Mouse (Mus musculus) lung, embryonic 15.5 days (tissue): ENCODE measurements around the gene Olfr372. TPM values are rescaled to one million over a fixed set of nuclear protein-coding genes. Genes with fewer than 3 reads are reported as not detected.

ENCODE experiments used
- ATAC-seq: fragments of 200-750 bp; cut with Nextera tagmentation; 2 replicates; pipeline ENCODE4 v1.8.0; 2017; ENCODE audit warnings: moderate number of reproducible peaks, borderline replicate concordance; ENCODE audit not compliant: low FRiP score, low TSS enrichment; ENCODE audit errors: extremely low read depth
- H3K27ac ChIP-seq: fragments of 300-500 bp; sonication (generic); 2 replicates; pipeline ENCODE4 v1.5.1; 2015; ENCODE audit warnings: moderate library complexity, mild to moderate bottlenecking, inconsistent platforms
- H3K27me3 ChIP-seq: fragments of 300-500 bp; sonication (generic); 2 replicates; pipeline ENCODE4 v1.6.1; 2015; ENCODE audit warnings: inconsistent platforms
- H3K36me3 ChIP-seq: fragments of 300-500 bp; sonication (generic); 2 replicates; pipeline ENCODE4 v1.6.1; 2015; ENCODE audit warnings: inconsistent platforms
- H3K4me1 ChIP-seq: fragments of 300-500 bp; sonication (generic); 2 replicates; pipeline ENCODE4 v1.6.1; 2015; ENCODE audit warnings: inconsistent platforms
- H3K4me2 ChIP-seq: fragments of 300-500 bp; sonication (generic); 2 replicates; pipeline ENCODE4 v1.6.1; 2015; ENCODE audit warnings: inconsistent platforms, mild to moderate bottlenecking, moderate library complexity
- H3K4me3 ChIP-seq: fragments of 300-500 bp; sonication (generic); 2 replicates; pipeline ENCODE4 v1.5.1; 2015; ENCODE audit warnings: mild to moderate bottlenecking, inconsistent platforms
- H3K9ac ChIP-seq: fragments of 300-500 bp; sonication (generic); 2 replicates; pipeline ENCODE4 v1.6.1; 2015; ENCODE audit warnings: inconsistent platforms
- H3K9me3 ChIP-seq: fragments of 300-500 bp; sonication (generic); 2 replicates; pipeline ENCODE4 v1.6.1; 2016; ENCODE audit warnings: inconsistent platforms
- WGBS: fragments of 180-500 bp; shearing (Covaris S2); methylation state at CpG from one replicate; pipeline ENCODE4 v1.1.7; 2015; 5-methylcytosine and 5-hydroxymethylcytosine counted together
- polyA plus RNA-seq: library from polyadenylated mRNA; unstranded; fragments of >200 nt; fragmentation: Nextera tagmentation; extraction: Ambion mirVana; gene quantifications from 2 replicates; pipeline ENCODE4 v1.2.1, GENCODE M21; 2015

Gene Olfr372
- polyA plus RNA-seq, 1 experiment from 2014 or later = not detected

GRCm38 (mm10) chr8:72105165-72105564 lies 64.1 kb downstream of the Olfr372 start:
- Histone ChIP-seq H3K27ac (no peak overlapping the region), H3K36me3 (no peaks in the 10 kb centered on the region), H3K27me3 (no peaks in the 10 kb centered on the region), H3K4me2 (no peak overlapping the region), H3K9me3 (no peaks in the 10 kb centered on the region), H3K9ac (no peak overlapping the region), H3K4me3 (no peak overlapping the region), H3K4me1 (no peaks in the 10 kb centered on the region)
- no peak for ATAC-seq
- WGBS = 23% methylated on average over 4 of the region's 4 CpGs

GRCm38 (mm10) chr8:72106740-72107139 lies 65.7 kb downstream of the Olfr372 start, which contains the start of gene Olfr374:
Gene Olfr374 (plus strand): TSS chr8:72107040.
- no peaks in the 10 kb centered on the region for H3K36me3 ChIP-seq
- H3K4me3 ChIP-seq = no peak within 1 kb of the TSS
- no peak for ATAC-seq
- no peak within 1 kb of the TSS for H3K4me2 ChIP-seq
- WGBS = 88% methylated on average over 3 of the region's 3 CpGs
- no peaks in the 10 kb centered on the region for H3K9me3 ChIP-seq
- no peak within 1 kb of the TSS for H3K27ac ChIP-seq
- H3K9ac ChIP-seq = no peak within 1 kb of the TSS
- H3K27me3 ChIP-seq = no peaks in the 10 kb centered on the region
- H3K4me1 ChIP-seq = no peaks in the 10 kb centered on the region

Other genes starting within 250 kb of the Olfr372 start
- 6.5 and 6.8 TPM in 2 replicates for gene Zfp709, start 159.2 kb upstream of the Olfr372 start, polyA plus RNA-seq
- 6.6 and 7.6 TPM in 2 replicates for gene Zfp882, start 132.6 kb upstream of the Olfr372 start, polyA plus RNA-seq
- 20.8 and 23.4 TPM in 2 replicates for gene Zfp617, start 132.6 kb upstream of the Olfr372 start, polyA plus RNA-seq
- 21.4 and 22.3 TPM in 2 replicates for gene Zfp961, start 90.2 kb upstream of the Olfr372 start, polyA plus RNA-seq
- 2.4 and 3.0 TPM in 2 replicates for gene Cyp4f18, start 31.6 kb upstream of the Olfr372 start, polyA plus RNA-seq
- not detected in 2 replicates for gene Olfr373, start 42.0 kb downstream of the Olfr372 start, polyA plus RNA-seq
- not detected in 2 replicates for gene Olfr374, start 65.8 kb downstream of the Olfr372 start, polyA plus RNA-seq
- 896 and 923 TPM in 2 replicates for gene Tpm4, start 93.8 kb downstream of the Olfr372 start, polyA plus RNA-seq
- gene Rab8a, start 120.0 kb downstream of the Olfr372 start, polyA plus RNA-seq = 118 and 120 TPM in 2 replicates
- gene Hsh2d, start 148.4 kb downstream of the Olfr372 start, polyA plus RNA-seq = 0.34 and 0.57 TPM in 2 replicates
- 0.20 TPM in 2 replicates for gene Cib3, start 171.6 kb downstream of the Olfr372 start, polyA plus RNA-seq
- gene Gm11034, start 172.4 kb downstream of the Olfr372 start, polyA plus RNA-seq = not detected in 2 replicates
- 71.6 and 77.4 TPM in 2 replicates for gene Fam32a, start 178.5 kb downstream of the Olfr372 start, polyA plus RNA-seq
- 103 and 106 TPM in 2 replicates for gene Ap1m1, start 198.8 kb downstream of the Olfr372 start, polyA plus RNA-seq